Mouse (Mus musculus): ENCODE data around the gene Olfr629. TPM values are rescaled to one million over a fixed set of nuclear protein-coding genes. Genes with fewer than 3 reads are reported as not detected.
"Not testable (repeated sequence)": the region's sequence is repeated elsewhere in the genome, so short reads cannot be mapped to it uniquely, and the experiment has no call there.

Gene Olfr629
- polyA plus RNA-seq, 1 experiment from 2014 or later, result 0.09 TPM

- Histone ChIP-seq H3K4me1 (ENCODE audit: insufficient read depth) (no peaks in the 10 kb centered on the region), H3K36me3 (replicated peaks; ENCODE audit: insufficient read depth, low read length) (no peaks in the 10 kb centered on the region), H3K4me2 (ENCODE audit: low read depth, low read length) (no peak within 1 kb of the TSS), H3K9me3 (ENCODE audit: low read length) (no peaks in the 10 kb centered on the region), H3K9ac (replicated peaks) (no peak within 1 kb of the TSS), H3K27ac (ENCODE audit: low read depth) (no peak within 1 kb of the TSS), H3K4me3 (ENCODE audit: low read depth, low read length) (no peak within 1 kb of the TSS), H3K27me3 (ENCODE audit: insufficient read depth, low read length) (no peaks in the 10 kb centered on the region)
- WGBS (ENCODE audit: insufficient replicate concordance), result 47% methylated on average over 2 of the region's 2 CpGs
- TF ChIP-seq EP300 (IDR thresholded peaks at IDR 0.05; ENCODE audit: low read depth) (no peak), CTCF (IDR thresholded peaks at IDR 0.05; ENCODE audit: low read depth) (no peak)
- DNase-seq, result no peak
- no peak for ATAC-seq
These were observed 12.5 kb upstream of the Olfr629 start, which contains the start of gene Olfr630 for GRCm38 (mm10) chr7:103757233-103757632. Olfr630 (minus strand) TSS chr7:103757333.

GRCm38 (mm10) chr7:103730074-103730473 is 14.7 kb downstream of the Olfr629 start, which contains the start of gene Olfr628:
Olfr628 (plus strand) TSS chr7:103730374.
- Histone ChIP-seq H3K9me3 (ENCODE audit: low read length) (no peaks in the 10 kb centered on the region), H3K27ac (ENCODE audit: low read depth) (no peak within 1 kb of the TSS), H3K4me2 (ENCODE audit: low read depth, low read length) (no peak within 1 kb of the TSS), H3K9ac (replicated peaks) (no peak within 1 kb of the TSS), H3K27me3 (ENCODE audit: insufficient read depth, low read length) (no peaks in the 10 kb centered on the region), H3K4me3 (ENCODE audit: low read depth, low read length) (no peak within 1 kb of the TSS), H3K4me1 (ENCODE audit: insufficient read depth) (no peaks in the 10 kb centered on the region), H3K36me3 (replicated peaks; ENCODE audit: insufficient read depth, low read length) (no peaks in the 10 kb centered on the region)
- DNase-seq, result no peak
- TF ChIP-seq CTCF (IDR thresholded peaks at IDR 0.05; ENCODE audit: low read depth) (no peak), EP300 (IDR thresholded peaks at IDR 0.05; ENCODE audit: low read depth) (no peak)
- ATAC-seq, result no peak
- WGBS (ENCODE audit: insufficient replicate concordance), result 82% methylated on average over 1 of the region's 1 CpGs

- H3K36me3 ChIP-seq (replicated peaks; ENCODE audit: insufficient read depth, low read length); H3K4me2 ChIP-seq (ENCODE audit: low read depth, low read length); H3K27me3 ChIP-seq (ENCODE audit: insufficient read depth, low read length); DNase-seq; H3K9ac ChIP-seq (replicated peaks); H3K27ac ChIP-seq (ENCODE audit: low read depth); ATAC-seq; H3K9me3 ChIP-seq (ENCODE audit: low read length); H3K4me3 ChIP-seq (ENCODE audit: low read depth, low read length); H3K4me1 ChIP-seq (ENCODE audit: insufficient read depth): not testable (repeated sequence)
- WGBS (ENCODE audit: insufficient replicate concordance), result 81% methylated on average over 1 of the region's 1 CpGs
These were observed 28.3 kb downstream of the Olfr629 start for GRCm38 (mm10) chr7:103716398-103716797.

- Histone ChIP-seq H3K36me3 (replicated peaks; ENCODE audit: insufficient read depth, low read length) (no peaks in the 10 kb centered on the region), H3K4me1 (ENCODE audit: insufficient read depth) (no peaks in the 10 kb centered on the region), H3K27ac (ENCODE audit: low read depth) (no peak within 1 kb of the TSS), H3K9ac (replicated peaks) (no peak within 1 kb of the TSS), H3K9me3 (ENCODE audit: low read length) (no peaks in the 10 kb centered on the region), H3K4me3 (ENCODE audit: low read depth, low read length) (no peak within 1 kb of the TSS), H3K27me3 (ENCODE audit: insufficient read depth, low read length) (no peaks in the 10 kb centered on the region), H3K4me2 (ENCODE audit: low read depth, low read length) (no peak within 1 kb of the TSS)
- ATAC-seq (no peak), DNase-seq (no peak)
- no peak for TF ChIP-seq CTCF (IDR thresholded peaks at IDR 0.05; ENCODE audit: low read depth)
- TF ChIP-seq EP300 (IDR thresholded peaks at IDR 0.05; ENCODE audit: low read depth), result no peak
These were observed 30.4 kb downstream of the Olfr629 start, which contains the start of gene Olfr243 for GRCm38 (mm10) chr7:103714371-103714770. Olfr243 (plus strand) TSS chr7:103714671.

GRCm38 (mm10) chr7:103712024-103712423 is 32.7 kb downstream of the Olfr629 start:
- WGBS (ENCODE audit: insufficient replicate concordance), result 28% methylated on average over 2 of the region's 2 CpGs
- ATAC-seq, result peak; percentile 25; the same call in 1 of the 2 replicates
- no peak overlapping the region for H3K4me3 ChIP-seq (ENCODE audit: low read depth, low read length)

GRCm38 (mm10) chr7:103699469-103699868 is 45.3 kb downstream of the Olfr629 start:
- WGBS (ENCODE audit: insufficient replicate concordance), result 84% methylated on average over 4 of the region's 4 CpGs
- no peak for ATAC-seq
- H3K9ac ChIP-seq (replicated peaks), result no peak overlapping the region

More at GRCm38 (mm10) chr7:103712024-103712423, 32.7 kb downstream of the Olfr629 start:
- no peak overlapping the region for H3K4me2 ChIP-seq (ENCODE audit: low read depth, low read length)
- H3K27me3 ChIP-seq (ENCODE audit: insufficient read depth, low read length), result no peaks in the 10 kb centered on the region
- H3K36me3 ChIP-seq (replicated peaks; ENCODE audit: insufficient read depth, low read length), result no peaks in the 10 kb centered on the region
- no peak overlapping the region for H3K27ac ChIP-seq (ENCODE audit: low read depth)
- H3K9me3 ChIP-seq (ENCODE audit: low read length), result no peaks in the 10 kb centered on the region
- TF ChIP-seq EP300 (IDR thresholded peaks at IDR 0.05; ENCODE audit: low read depth) (no peak), CTCF (IDR thresholded peaks at IDR 0.05; ENCODE audit: low read depth) (peak; percentile 77)
- peak; percentile 50 for DNase-seq
- H3K9ac ChIP-seq (replicated peaks), result no peak overlapping the region
- no peaks in the 10 kb centered on the region for H3K4me1 ChIP-seq (ENCODE audit: insufficient read depth)

More at GRCm38 (mm10) chr7:103699469-103699868, 45.3 kb downstream of the Olfr629 start:
- Histone ChIP-seq H3K4me3 (ENCODE audit: low read depth, low read length) (no peak overlapping the region), H3K36me3 (replicated peaks; ENCODE audit: insufficient read depth, low read length) (no peaks in the 10 kb centered on the region), H3K4me1 (ENCODE audit: insufficient read depth) (no peaks in the 10 kb centered on the region), H3K9me3 (ENCODE audit: low read length) (no peaks in the 10 kb centered on the region), H3K27ac (ENCODE audit: low read depth) (no peak overlapping the region), H3K4me2 (ENCODE audit: low read depth, low read length) (no peak overlapping the region), H3K27me3 (ENCODE audit: insufficient read depth, low read length) (no peaks in the 10 kb centered on the region)
- DNase-seq, result no peak
- no peak for TF ChIP-seq EP300 (IDR thresholded peaks at IDR 0.05; ENCODE audit: low read depth)
- no peak for TF ChIP-seq CTCF (IDR thresholded peaks at IDR 0.05; ENCODE audit: low read depth)

Other genes with a start within 250 kb of the Olfr629 start
- gene Olfr609, start 246.9 kb downstream of the Olfr629 start, polyA plus RNA-seq (2015; fragmentation: Nextera tagmentation; extraction: Ambion mirVana), result not detected in 2 replicates
- not detected in 2 replicates for gene Olfr610, start 232.8 kb downstream of the Olfr629 start, polyA plus RNA-seq (2015; fragmentation: Nextera tagmentation; extraction: Ambion mirVana)
- gene Olfr611, start 224.1 kb downstream of the Olfr629 start, polyA plus RNA-seq (2015; fragmentation: Nextera tagmentation; extraction: Ambion mirVana), result not detected in 2 replicates
- not detected in 2 replicates for gene Olfr612, start 202.2 kb downstream of the Olfr629 start, polyA plus RNA-seq (2015; fragmentation: Nextera tagmentation; extraction: Ambion mirVana)
- gene Olfr613, start 196.9 kb downstream of the Olfr629 start, polyA plus RNA-seq (2015; fragmentation: Nextera tagmentation; extraction: Ambion mirVana), result not detected in 2 replicates
- not detected in 2 replicates for gene Olfr615, start 188.9 kb downstream of the Olfr629 start, polyA plus RNA-seq (2015; fragmentation: Nextera tagmentation; extraction: Ambion mirVana)
- gene Olfr616, start 175.8 kb downstream of the Olfr629 start, polyA plus RNA-seq (2015; fragmentation: Nextera tagmentation; extraction: Ambion mirVana), result not detected in 2 replicates
- gene Olfr617, start 171.9 kb downstream of the Olfr629 start, polyA plus RNA-seq (2015; fragmentation: Nextera tagmentation; extraction: Ambion mirVana), result not detected in 2 replicates
- gene Olfr618, start 154.8 kb downstream of the Olfr629 start, polyA plus RNA-seq (2015; fragmentation: Nextera tagmentation; extraction: Ambion mirVana), result not detected in 2 replicates
- not detected in 2 replicates for gene Olfr619, start 144.4 kb downstream of the Olfr629 start, polyA plus RNA-seq (2015; fragmentation: Nextera tagmentation; extraction: Ambion mirVana)
- gene Olfr620, start 132.4 kb downstream of the Olfr629 start, polyA plus RNA-seq (2015; fragmentation: Nextera tagmentation; extraction: Ambion mirVana), result not detected in 2 replicates
- gene Olfr622, start 102.2 kb downstream of the Olfr629 start, polyA plus RNA-seq (2015; fragmentation: Nextera tagmentation; extraction: Ambion mirVana), result not detected in 2 replicates
- gene Olfr623, start 81.2 kb downstream of the Olfr629 start, polyA plus RNA-seq (2015; fragmentation: Nextera tagmentation; extraction: Ambion mirVana), result not detected in 2 replicates
- gene Olfr624, start 73.8 kb downstream of the Olfr629 start, polyA plus RNA-seq (2015; fragmentation: Nextera tagmentation; extraction: Ambion mirVana), result 0.01 TPM in 1 of 2 replicates, not detected in the other
- gene Olfr625-ps1, start 62.2 kb downstream of the Olfr629 start, polyA plus RNA-seq (2015; fragmentation: Nextera tagmentation; extraction: Ambion mirVana), result not detected in 2 replicates
- gene Olfr243, start 30.3 kb downstream of the Olfr629 start, polyA plus RNA-seq (2015; fragmentation: Nextera tagmentation; extraction: Ambion mirVana), result not detected in 2 replicates
- not detected in 2 replicates for gene Olfr628, start 14.6 kb downstream of the Olfr629 start, polyA plus RNA-seq (2015; fragmentation: Nextera tagmentation; extraction: Ambion mirVana)
- gene Olfr630, start 12.4 kb upstream of the Olfr629 start, polyA plus RNA-seq (2015; fragmentation: Nextera tagmentation; extraction: Ambion mirVana), result not detected in 2 replicates
- 0.04 TPM in 1 of 2 replicates, not detected in the other for gene Olfr69, start 26.7 kb upstream of the Olfr629 start, polyA plus RNA-seq (2015; fragmentation: Nextera tagmentation; extraction: Ambion mirVana)
- gene Olfr68, start 34.8 kb upstream of the Olfr629 start, polyA plus RNA-seq (2015; fragmentation: Nextera tagmentation; extraction: Ambion mirVana), result not detected in 2 replicates
- gene Olfr67, start 46.9 kb upstream of the Olfr629 start, polyA plus RNA-seq (2015; fragmentation: Nextera tagmentation; extraction: Ambion mirVana), result 0.02 TPM in 1 of 2 replicates, not detected in the other
- 16,738 and 17,184 TPM in 2 replicates for gene Hbb-bt, start 69.1 kb upstream of the Olfr629 start, polyA plus RNA-seq (2015; fragmentation: Nextera tagmentation; extraction: Ambion mirVana)
- 51,353 and 55,260 TPM in 2 replicates for gene Hbb-bs, start 83.2 kb upstream of the Olfr629 start, polyA plus RNA-seq (2015; fragmentation: Nextera tagmentation; extraction: Ambion mirVana)
- not detected in 2 replicates for gene Hbb-bh2, start 95.6 kb upstream of the Olfr629 start, polyA plus RNA-seq (2015; fragmentation: Nextera tagmentation; extraction: Ambion mirVana)
- 1.8 and 2.5 TPM in 2 replicates for gene Hbb-bh1, start 98.2 kb upstream of the Olfr629 start, polyA plus RNA-seq (2015; fragmentation: Nextera tagmentation; extraction: Ambion mirVana)
- 5.5 and 5.6 TPM in 2 replicates for gene Hbb-y, start 108.3 kb upstream of the Olfr629 start, polyA plus RNA-seq (2015; fragmentation: Nextera tagmentation; extraction: Ambion mirVana)
- gene Olfr66, start 141.3 kb upstream of the Olfr629 start, polyA plus RNA-seq (2015; fragmentation: Nextera tagmentation; extraction: Ambion mirVana), result not detected in 2 replicates
- not detected in 2 replicates for gene Olfr64, start 149.5 kb upstream of the Olfr629 start, polyA plus RNA-seq (2015; fragmentation: Nextera tagmentation; extraction: Ambion mirVana)
- not detected in 2 replicates for gene Olfr65, start 158.5 kb upstream of the Olfr629 start, polyA plus RNA-seq (2015; fragmentation: Nextera tagmentation; extraction: Ambion mirVana)
- gene Olfr631, start 183.9 kb upstream of the Olfr629 start, polyA plus RNA-seq (2015; fragmentation: Nextera tagmentation; extraction: Ambion mirVana), result not detected in 2 replicates
- 0.06 TPM in 1 of 2 replicates, not detected in the other for gene Olfr632, start 189.4 kb upstream of the Olfr629 start, polyA plus RNA-seq (2015; fragmentation: Nextera tagmentation; extraction: Ambion mirVana)
- not detected in 2 replicates for gene Olfr633, start 199.5 kb upstream of the Olfr629 start, polyA plus RNA-seq (2015; fragmentation: Nextera tagmentation; extraction: Ambion mirVana)
- gene Olfr635, start 226.2 kb upstream of the Olfr629 start, polyA plus RNA-seq (2015; fragmentation: Nextera tagmentation; extraction: Ambion mirVana), result not detected in 2 replicates